In the genomic region with DNA sequence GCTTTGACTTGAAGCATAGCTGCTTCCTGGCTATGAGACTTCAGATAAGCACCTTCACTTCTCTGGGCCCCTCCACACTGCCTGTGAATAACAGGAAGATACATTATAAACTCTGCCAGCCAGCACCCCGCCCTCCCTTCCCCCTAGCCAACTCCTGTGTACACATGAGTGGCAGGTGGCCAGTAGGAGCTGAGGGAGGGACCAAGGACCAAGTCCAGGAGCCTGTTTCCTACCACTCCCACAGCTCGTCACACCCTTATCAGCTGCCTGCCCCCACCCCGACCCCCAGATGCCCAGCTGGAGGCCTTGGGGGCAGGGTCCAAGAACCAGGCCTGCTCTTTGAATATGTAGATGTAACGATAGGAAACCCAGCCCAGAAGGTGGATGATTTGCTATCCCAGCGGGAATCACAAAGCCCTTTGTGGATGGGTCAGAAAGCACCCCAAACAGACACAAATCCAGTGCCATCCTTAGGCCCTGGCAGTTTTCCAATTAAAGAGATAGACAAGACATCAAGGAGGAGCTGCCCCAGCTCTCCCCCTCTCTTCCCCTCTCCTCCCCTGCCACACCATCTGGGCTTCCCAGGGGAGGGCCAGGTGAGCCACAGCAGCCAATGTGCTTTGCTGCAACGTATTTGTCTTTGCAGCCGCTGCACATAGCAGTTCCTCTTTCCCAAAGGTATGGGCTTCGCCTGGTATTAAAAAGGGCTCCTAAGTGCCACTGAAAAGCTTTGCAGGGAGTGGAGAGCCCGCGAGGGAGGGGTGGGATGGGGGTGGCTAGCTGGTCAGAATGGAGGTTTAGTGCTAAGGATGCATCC, we compare ENCODE assay signal across 11 mouse cellular contexts. TPM values are rescaled to one million over a fixed set of nuclear protein-coding genes. Genes with fewer than 3 reads are reported as not detected.
DNase-seq lines count a peak whose midpoint lies in the region; ATAC-seq and TF ChIP-seq lines count a peak whose summit lies in the region.
"Had no signal": no experiment of that assay in that cellular context is flagged by ENCODE, and none has a peak within 500 bp of the region (broad histone marks: within the 10 kb centered on the region; RNA-seq: fewer than 3 reads in every experiment).

No protein-coding gene starts in this region.

- H3K27ac ChIP-seq in heart, postnatal 0 days (ENCODE audit: low read depth) = no peak overlapping the region
- 0 out of 2 replicates have a peak overlapping the region, but pooled peaks have one; percentile 43 for H3K27ac ChIP-seq in lung, embryonic 16.5 days (ENCODE audit: low read length)
- H3K27ac ChIP-seq: embryonic facial prominence, embryonic 12.5 days; heart, embryonic 15.5 days; liver, embryonic 13.5 days had no signal

- peaks cover 25% of the 10 kb centered on the region for H3K27me3 ChIP-seq in heart, postnatal 0 days (ENCODE audit: control insufficient read depth, insufficient read depth, low read length)
- no peaks in the 10 kb centered on the region; the same call in 1 of the 2 replicates for H3K27me3 ChIP-seq in lung, embryonic 16.5 days (ENCODE audit: control insufficient read depth, insufficient read depth, low read depth, low read length)
- H3K27me3 ChIP-seq: liver, embryonic 13.5 days had no signal

- H3K4me3 ChIP-seq in heart, postnatal 0 days (ENCODE audit: low read depth, low read length) = no peak overlapping the region
- no peak overlapping the region for H3K4me3 ChIP-seq in lung, embryonic 16.5 days (ENCODE audit: low read length)
- H3K4me3 ChIP-seq: embryonic facial prominence, embryonic 12.5 days; heart, embryonic 15.5 days; liver, embryonic 13.5 days had no signal

- H3K36me3 ChIP-seq in heart, postnatal 0 days (replicated peaks; ENCODE audit: control insufficient read depth, insufficient read depth, low read length) = no peaks in the 10 kb centered on the region
- no peaks in the 10 kb centered on the region for H3K36me3 ChIP-seq in lung, embryonic 16.5 days (ENCODE audit: control insufficient read depth, insufficient read depth, low read length)
- H3K36me3 ChIP-seq: embryonic facial prominence, embryonic 12.5 days; heart, embryonic 15.5 days; liver, embryonic 13.5 days had no signal

- WGBS in heart, postnatal 0 days = 10% methylated on average over 10 of the region's 10 CpGs
- 7% methylated on average over 10 of the region's 10 CpGs for WGBS in lung, embryonic 16.5 days

- no peak overlapping the region for H3K9ac ChIP-seq in heart, postnatal 0 days (replicated peaks; ENCODE audit: low read depth, low read length)
- no peak overlapping the region for H3K9ac ChIP-seq in lung, embryonic 16.5 days (ENCODE audit: low read length)
- H3K9ac ChIP-seq: embryonic facial prominence, embryonic 12.5 days; heart, embryonic 15.5 days; liver, embryonic 13.5 days had no signal

- peak; percentile 6 for DNase-seq in heart, postnatal 0 days (ENCODE audit: low spot score)
- no peak for DNase-seq in heart, postnatal 25 days (ENCODE audit: low spot score)
- peak; percentile 47 for DNase-seq in urinary bladder, postnatal 14 days (ENCODE audit: low spot score)
- no peak for DNase-seq in urinary bladder, postnatal 10 days (ENCODE audit: low spot score)
- DNase-seq in gastrocnemius, postnatal 10 days = no peak
- no peak for DNase-seq in urinary bladder, postnatal 4 days (ENCODE audit: low spot score in 2 of 2)
- DNase-seq: liver, embryonic 13.5 days had no signal

- H3K4me1 ChIP-seq in heart, postnatal 0 days (ENCODE audit: control insufficient read depth, insufficient read depth) = no peaks in the 10 kb centered on the region
- H3K4me1 ChIP-seq in lung, embryonic 16.5 days (replicated peaks; ENCODE audit: control insufficient read depth, insufficient read depth, low read length) = peaks cover 25% of the 10 kb centered on the region
- H3K4me1 ChIP-seq: embryonic facial prominence, embryonic 12.5 days had no signal

- no peaks in the 10 kb centered on the region for H3K9me3 ChIP-seq in heart, postnatal 0 days (replicated peaks; ENCODE audit: control insufficient read depth, low read length)
- no peaks in the 10 kb centered on the region for H3K9me3 ChIP-seq in lung, embryonic 16.5 days (ENCODE audit: control insufficient read depth, low read length)
- H3K9me3 ChIP-seq: embryonic facial prominence, embryonic 12.5 days; heart, embryonic 15.5 days; liver, embryonic 13.5 days had no signal

- no peak for ATAC-seq in heart, postnatal 0 days (ENCODE audit: insufficient read depth, low read depth)
- peak; percentile 90 for ATAC-seq in lung, embryonic 16.5 days (ENCODE audit: low read depth)
- no peak for ATAC-seq in frontal cortex, adult (ENCODE audit: low TSS enrichment)

- intact Hi-C loops in heart, postnatal 25 days (cut with DNase I) = no loop called here

- TF ChIP-seq EP300 in heart, postnatal 0 days (IDR thresholded peaks at IDR 0.05; ENCODE audit: low read depth) = no peak

- H3K4me2 ChIP-seq in heart, postnatal 0 days (ENCODE audit: low read depth, low read length) = no peak overlapping the region
- H3K4me2 ChIP-seq in lung, embryonic 16.5 days (ENCODE audit: low read depth, low read length) = peak overlapping the region; percentile 9
- H3K4me2 ChIP-seq: embryonic facial prominence, embryonic 12.5 days; heart, embryonic 15.5 days; liver, embryonic 13.5 days had no signal

- TF ChIP-seq CTCF in heart, postnatal 0 days (IDR thresholded peaks at IDR 0.05; ENCODE audit: low read depth) = no peak

RNA-seq across cellular contexts. Expression of a gene that starts 14.1 kb away (rescaled TPM):
- 2.2 and 3.6 TPM in 2 replicates for total RNA-seq in heart, postnatal 0 days (2014; rRNA removed; ENCODE audit: low replicate concordance)
- 0.67 and 0.82 TPM in 2 replicates for polyA plus RNA-seq in heart, postnatal 0 days (2015; fragmentation: Nextera tagmentation; extraction: Ambion mirVana)
- total RNA-seq in heart, postnatal 25 days (2021) = 1 to 10 TPM; 3.0 to 3.6 TPM
- 3.9 and 4.6 TPM in 2 replicates for polyA plus RNA-seq in lung, embryonic 16.5 days (2015; fragmentation: Nextera tagmentation; extraction: Ambion mirVana)
- 1 to 10 TPM; 7.7 to 9.7 TPM for total RNA-seq in gastrocnemius, postnatal 10 days (2021)

Comparison
In these comparisons a context has a peak if more than half of its experiments do, and no peak if none do; other contexts are left out.
1. DNase-seq: peak in heart, postnatal 0 days (single experiment) and urinary bladder, postnatal 14 days (single experiment); none in heart, postnatal 25 days (single experiment), urinary bladder, postnatal 10 days (single experiment), gastrocnemius, postnatal 10 days (single experiment) and urinary bladder, postnatal 4 days (0 of 2).